Mouse (Mus musculus): Measurements from ENCODE around the gene Fndc7.
"Not testable (repeated sequence)": the region's sequence is repeated elsewhere in the genome, so short reads cannot be mapped to it uniquely, and the experiment has no call there.

Fndc7 gene

DNA sequence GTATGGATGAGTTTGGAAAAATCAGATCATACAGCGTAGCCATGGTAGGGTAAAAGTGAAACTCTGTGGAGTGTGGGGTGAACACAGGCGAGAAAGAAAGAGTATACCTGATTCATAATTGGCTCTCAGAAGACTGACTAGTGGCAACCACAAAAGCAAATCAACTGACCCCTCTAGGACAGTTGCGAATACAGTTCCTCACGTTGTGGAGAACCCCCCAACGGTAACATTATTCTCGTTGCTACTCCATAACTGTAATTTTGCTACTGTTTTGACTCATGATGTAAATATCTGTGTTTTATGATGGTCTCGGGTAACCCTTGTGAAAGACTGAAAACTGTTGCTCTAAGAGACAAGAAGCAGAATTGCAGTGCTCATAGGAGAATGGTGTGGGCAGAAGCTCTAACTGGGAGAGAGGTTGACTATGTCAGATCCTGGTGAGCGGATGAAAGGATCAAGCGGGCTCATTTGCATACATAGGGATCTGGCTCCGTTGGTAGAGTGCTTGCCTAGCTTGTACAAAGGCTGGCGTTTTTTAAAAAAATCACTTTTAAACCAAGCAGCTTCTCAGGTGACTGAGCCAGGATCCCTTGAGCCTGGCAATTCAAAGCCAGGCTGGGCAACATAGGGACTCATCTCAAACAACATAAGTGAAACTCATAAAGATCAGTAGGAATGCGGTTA is 2.7 kb downstream of the Fndc7 start:
- no peak for DNase-seq

GRCm38 (mm10) chr3:108885686-108886530 is 3.9 kb downstream of the Fndc7 start:
- DNase-seq, result no peak

DNA sequence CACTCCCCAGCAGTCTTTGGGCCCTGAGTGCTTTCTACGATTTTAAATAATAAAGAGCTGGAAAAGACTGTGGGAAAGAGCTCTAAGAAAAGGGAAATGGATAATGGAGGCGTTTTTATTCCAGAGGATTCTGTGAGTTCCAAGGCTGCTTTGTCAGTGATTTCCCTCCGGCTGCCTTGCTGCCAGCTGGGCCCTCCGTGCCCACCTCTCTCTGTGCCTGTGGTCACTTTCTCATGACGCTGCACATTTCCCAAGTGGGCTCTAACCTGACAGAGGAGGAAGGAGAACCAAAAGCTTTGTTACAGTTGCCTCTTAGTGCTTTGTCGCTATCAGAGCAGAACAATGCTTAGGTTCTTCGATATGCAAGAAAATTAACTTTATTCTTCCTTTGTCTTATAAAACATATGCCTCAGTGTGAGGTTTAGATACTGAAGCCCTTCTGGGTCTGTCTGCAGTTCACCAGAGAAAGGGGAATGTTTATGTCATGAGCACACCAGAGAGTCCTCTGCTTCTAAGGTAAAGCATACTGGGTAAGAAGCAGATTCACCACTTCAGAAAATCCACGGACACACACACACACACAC is 5.0 kb downstream of the Fndc7 start:
- DNase-seq, result no peak

DNA sequence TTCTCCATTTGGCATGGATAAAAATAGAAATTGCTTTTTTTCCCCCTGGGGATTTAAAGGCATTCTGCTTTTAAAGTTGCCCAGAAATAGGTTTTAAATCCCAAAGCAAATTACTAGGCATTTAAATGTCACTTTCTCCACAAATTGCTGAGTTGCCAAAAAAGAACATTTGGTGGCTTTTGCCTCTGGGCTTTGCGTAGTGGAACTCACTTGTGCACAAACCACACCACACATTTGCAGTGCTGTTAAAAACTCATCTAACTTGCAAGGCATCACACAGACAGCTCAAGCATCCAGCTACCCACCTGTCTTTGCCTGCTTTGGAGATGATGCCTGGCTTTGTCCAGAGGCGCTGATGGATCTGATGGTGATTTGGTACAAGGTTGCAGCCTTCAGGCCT is 6.7 kb downstream of the Fndc7 start:
- DNase-seq, result no peak

DNA sequence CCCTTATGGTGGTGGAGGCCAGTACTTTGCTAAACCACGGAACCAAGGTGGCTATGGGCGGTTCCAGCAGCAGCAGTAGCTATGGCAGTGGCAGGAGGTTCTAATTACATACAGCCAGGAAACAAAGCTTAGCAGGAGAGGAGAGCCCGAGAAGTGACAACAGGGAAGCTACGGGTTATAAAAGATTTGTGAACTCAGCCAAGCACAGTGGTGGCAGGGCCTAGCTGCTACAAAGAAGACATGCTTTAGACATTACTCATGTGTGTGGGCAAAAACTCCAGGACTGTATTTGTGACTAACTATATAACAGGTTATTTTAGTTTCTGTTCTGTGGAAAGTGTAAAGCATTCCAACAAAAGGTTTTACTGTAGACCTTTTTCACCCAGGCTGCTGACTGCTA is 7.9 kb downstream of the Fndc7 start:
- not testable (repeated sequence) for DNase-seq

DNA sequence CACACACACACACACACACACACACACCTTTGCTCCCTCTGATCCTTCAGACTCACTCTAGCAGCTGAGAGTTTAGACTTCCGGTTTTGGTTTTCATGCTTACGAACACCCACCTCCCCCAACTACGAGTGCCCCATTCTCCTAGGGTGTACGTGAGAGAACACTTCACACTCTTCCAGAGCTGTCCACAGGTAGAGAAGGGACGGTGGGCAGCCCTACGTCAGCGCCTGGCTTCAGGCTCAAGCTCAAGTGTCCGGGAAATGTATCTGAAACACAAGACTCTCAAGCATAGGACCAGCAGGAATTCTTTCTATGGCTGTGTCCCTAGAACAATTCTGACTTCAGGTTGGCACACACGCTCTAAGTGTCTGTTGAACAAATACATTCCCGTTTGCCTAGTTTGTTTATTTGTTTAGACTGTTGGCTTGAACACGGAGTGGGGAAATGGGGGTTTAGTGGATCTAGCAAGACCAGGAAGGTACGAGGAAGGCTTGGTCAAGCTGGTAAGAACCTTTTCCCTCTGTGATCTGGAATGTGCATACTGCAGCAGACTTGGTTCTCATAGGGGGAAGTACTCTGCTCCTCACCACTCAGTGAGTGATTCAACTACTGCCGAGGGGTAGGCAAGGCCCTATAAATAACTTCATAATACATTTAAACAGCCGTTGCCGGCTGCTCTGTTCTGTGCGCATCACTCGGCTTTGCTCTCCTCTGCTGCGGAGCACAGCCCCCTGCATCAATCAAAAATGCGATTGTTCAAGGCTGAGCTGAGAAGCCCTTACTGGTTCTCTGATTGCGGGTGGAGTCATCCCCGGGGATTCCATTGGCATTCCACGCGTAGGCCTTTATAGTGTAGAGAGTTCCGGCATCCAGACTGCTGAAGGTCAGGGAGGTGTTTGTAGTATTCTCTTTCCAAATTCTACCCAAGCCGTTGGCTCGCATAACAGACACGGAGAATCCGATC is 9.0 kb downstream of the Fndc7 start:
- DNase-seq, result no peak

DNA sequence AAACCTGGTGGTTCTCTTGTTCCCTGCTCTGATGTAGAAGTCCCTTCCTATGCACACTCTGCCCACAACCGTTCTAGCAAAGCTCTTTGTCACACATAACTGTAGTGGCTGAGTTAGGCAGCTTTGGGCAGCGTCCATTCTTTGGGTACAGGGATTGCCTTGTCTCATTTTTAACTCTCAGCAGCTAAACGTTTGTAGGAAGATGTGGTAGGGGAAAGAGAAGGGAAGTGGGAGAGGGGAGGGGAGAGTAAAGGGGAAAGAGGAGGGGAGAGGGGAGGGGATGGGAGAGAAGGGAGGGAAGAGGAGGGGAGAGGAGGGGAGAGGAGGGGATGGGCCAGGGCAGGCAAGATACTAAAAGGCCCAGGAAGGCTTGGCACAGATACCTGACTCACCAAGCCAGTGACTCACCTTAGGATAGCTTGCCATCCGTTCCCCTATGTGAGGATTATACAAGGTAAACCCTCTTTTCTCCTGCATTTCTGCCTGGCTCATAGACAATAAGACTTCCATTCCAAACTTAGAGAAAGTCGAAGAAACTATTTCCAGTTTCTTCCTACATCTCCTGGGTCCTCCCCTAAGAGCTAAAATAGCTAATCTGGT is 9.9 kb downstream of the Fndc7 start:
- no peak for DNase-seq

DNA sequence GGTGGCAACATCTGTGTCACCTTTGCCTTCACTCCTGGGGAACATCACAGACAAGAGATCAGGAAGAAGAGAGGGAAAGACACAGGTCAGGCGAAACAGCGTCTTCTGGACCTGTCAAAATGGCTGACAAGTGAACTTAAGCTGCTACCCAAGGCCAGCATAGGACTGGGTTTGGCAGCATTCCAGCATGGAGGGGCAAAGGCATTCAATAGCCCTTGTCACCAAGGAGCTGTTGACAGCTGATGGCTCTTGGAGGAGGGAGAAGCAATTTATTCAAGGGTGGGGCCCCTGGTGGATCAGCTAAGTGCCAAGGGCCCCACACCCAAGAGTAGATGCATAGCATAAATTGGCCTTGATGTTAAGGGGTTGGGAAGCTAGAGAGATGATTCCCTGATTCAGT is 10.7 kb downstream of the Fndc7 start:
- no peak for DNase-seq

DNA sequence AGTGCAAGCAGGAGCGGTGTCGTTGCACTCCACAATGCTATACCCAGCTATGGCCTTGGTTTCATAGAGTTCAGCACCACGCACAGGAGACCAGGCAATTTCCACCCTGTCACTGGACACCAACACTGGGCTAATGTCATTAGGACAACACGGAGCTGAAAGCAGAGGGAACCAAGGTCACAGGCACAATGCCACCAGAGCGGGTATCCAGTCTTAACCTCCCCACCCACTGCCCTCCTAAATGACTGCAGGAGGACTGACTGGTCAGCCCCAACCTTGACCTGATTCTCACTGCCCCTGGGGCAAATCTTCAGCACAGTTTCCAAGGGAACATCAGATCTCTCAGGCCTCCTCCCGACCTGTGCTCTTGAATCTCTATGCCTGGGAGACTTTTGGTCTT is 19.2 kb downstream of the Fndc7 start:
- DNase-seq, result peak; percentile 17

- no peak for DNase-seq
Observed at GRCm38 (mm10) chr3:108867449-108867848, 22.4 kb downstream of the Fndc7 start.

DNA sequence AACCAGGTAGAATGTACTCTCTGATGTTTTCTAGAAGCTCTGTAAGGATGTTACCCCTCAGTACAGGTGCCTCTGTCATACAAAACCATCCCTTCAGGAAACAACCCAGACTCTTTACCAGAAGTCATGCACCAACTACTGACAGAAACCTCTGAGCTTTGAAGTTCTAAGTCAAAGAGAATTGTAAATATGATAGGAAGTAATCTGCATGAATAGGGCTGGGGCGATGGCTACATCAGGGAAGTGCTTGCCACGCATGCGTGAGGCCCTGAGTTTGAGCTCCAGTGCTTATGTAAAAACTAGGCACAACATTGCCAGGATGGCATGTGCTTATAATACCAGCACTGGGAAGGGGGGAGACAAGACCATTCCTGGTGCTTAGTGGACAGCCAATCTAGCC is 24.1 kb downstream of the Fndc7 start:
- DNase-seq, result no peak

GRCm38 (mm10) chr3:108865129-108865528 is 24.7 kb downstream of the Fndc7 start:
- DNase-seq, result no peak

DNA sequence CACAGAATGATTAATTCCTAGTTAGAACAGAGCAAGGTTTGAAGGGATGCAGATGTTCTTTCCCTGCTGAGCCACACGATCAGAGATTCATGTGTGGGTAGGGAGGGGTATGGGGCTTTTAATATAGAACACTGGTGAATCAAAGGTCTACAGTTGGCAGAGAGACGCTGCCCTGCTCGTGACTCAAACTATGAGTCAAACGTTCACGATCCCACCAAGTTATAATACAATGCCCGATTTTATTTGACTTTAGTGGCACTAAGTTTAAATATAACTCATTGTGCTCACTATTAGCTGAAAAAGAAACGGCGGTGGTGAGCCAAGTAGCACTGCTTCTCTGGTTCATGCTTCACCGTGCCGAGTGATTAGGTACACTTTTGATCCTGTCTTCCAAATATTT is 26.7 kb downstream of the Fndc7 start:
- DNase-seq, result no peak

GRCm38 (mm10) chr3:108862282-108862681 is 27.5 kb downstream of the Fndc7 start:
- DNase-seq, result not testable (repeated sequence)

DNA sequence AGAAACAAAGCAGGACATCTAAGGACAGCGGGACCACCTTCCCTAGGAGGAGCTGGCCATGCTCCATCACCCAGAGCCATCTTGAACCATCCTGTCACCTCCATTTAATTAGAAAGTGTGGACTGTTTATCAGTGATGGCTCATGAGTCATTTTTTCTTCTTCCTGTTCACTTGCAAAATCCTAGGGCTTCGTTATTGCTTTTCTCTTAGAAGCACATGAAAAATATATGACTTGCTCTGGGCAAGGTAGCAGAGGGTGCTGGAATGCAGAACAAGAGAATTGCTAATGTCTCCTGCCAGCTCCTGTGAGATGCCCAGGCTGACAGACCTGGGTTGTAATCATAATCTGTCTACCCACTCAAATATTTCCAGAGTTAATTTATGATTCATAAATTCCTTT is 29.0 kb downstream of the Fndc7 start:
- no peak for DNase-seq

DNA sequence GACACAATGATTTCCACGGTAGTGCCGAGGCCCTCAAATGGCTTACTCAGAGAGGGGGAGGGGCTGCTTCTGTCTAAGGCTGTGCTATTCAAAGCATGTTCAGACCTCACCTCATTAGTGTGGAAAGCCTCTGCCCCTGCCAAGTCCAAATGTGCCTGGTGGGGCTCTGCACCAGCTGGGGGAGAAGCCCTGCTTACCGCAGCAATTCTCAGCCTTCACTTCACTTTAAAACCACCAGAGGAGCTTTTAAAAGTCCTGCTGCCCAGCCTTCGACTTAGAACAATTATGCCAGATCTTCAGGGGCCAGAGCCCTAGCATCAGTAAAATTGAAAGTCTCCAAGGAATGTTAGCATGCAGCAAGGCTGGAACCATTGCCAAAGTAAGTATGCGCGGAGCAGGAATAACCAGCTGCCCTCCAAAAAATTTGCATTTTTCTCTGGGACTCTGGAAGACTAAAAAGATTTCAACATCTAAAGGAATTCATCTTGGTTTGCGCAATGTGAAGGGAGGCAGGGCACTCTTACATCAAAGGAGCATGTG is 31.5 kb downstream of the Fndc7 start:
- DNase-seq, result no peak

GRCm38 (mm10) chr3:108857714-108858113 is 32.1 kb downstream of the Fndc7 start:
- DNase-seq, result no peak

- DNase-seq, result no peak
Observed at GRCm38 (mm10) chr3:108857124-108857470, 32.7 kb downstream of the Fndc7 start.

GRCm38 (mm10) chr3:108856386-108857123 is 33.3 kb downstream of the Fndc7 start:
- peak; percentile 53 for DNase-seq

- DNase-seq, result no peak
Observed at GRCm38 (mm10) chr3:108855864-108856263, 33.9 kb downstream of the Fndc7 start.

- no peak for DNase-seq
Observed at GRCm38 (mm10) chr3:108855371-108855770, 34.4 kb downstream of the Fndc7 start.

GRCm38 (mm10) chr3:108853266-108853665 is 36.5 kb downstream of the Fndc7 start:
- no peak for DNase-seq
